16 mouse cellular contexts compared by ENCODE assay signal in the genomic region with DNA sequence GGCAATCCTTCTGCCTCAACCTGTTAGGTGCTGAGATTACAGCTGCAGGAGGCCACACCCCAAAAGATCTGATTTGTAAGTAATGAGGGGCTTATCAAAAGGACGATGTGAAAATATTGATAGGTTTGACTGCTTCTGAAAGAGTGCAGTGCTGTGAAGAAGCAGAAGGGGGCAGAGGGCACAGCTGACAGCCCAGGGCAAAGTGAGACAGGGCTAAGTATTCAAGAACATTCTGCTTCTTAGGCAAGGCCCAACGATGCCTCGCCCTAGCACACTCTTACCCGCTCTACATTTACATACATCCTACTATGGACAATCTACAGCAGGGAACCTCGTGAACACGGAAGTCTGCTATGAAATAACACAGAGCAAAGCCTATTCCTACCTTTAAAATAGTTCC. TPM values are rescaled to one million over a fixed set of nuclear protein-coding genes. Genes with fewer than 3 reads are reported as not detected.
DNase-seq lines count a peak whose midpoint lies in the region; TF ChIP-seq lines count a peak whose summit lies in the region.
"Had no signal": no experiment of that assay in that cellular context is flagged by ENCODE, and none has a peak within 500 bp of the region (broad histone marks: within the 10 kb centered on the region; RNA-seq: fewer than 3 reads in every experiment).

No protein-coding gene starts in this region.

- no peak for TF ChIP-seq POLR2A in embryonic fibroblast, embryonic 13.5 days (IDR thresholded peaks at IDR 0.05; ENCODE audit: low read depth, low read length)

- H3K27ac ChIP-seq in embryonic fibroblast, embryonic 13.5 days (ENCODE audit: insufficient read depth, low read length) = no peak overlapping the region
- H3K27ac ChIP-seq: hindbrain, embryonic 13.5 days had no signal

- DNase-seq in kidney, postnatal 25 days = peak; percentile 28 to 58
- DNase-seq in kidney, adult 11 months = no peak
- peak; percentile 9 for DNase-seq in 3T3-L1 (ENCODE audit: low read depth, low spot score)
- DNase-seq in MN1 (ENCODE audit: low spot score) = no peak
- no peak for DNase-seq in left cerebral cortex, adult 18-20 months (ENCODE audit: low spot score in 2 of 2)
- DNase-seq: left cerebral cortex, postnatal 4 days; right cerebral cortex, postnatal 4 days had no signal

- H3K27me3 ChIP-seq in C2C12 (ENCODE audit: control insufficient read depth, insufficient read depth, insufficient read length) = no peaks in the 10 kb centered on the region
- H3K27me3 ChIP-seq: heart, embryonic 12.5 days; hindbrain, embryonic 13.5 days had no signal

- peaks cover 26% of the 10 kb centered on the region for H3K36me3 ChIP-seq in C2C12 (ENCODE audit: control insufficient read depth, insufficient read depth)

- H3K79me3 ChIP-seq in C2C12 (ENCODE audit: low read depth) = peaks cover 1% of the 10 kb centered on the region

- no peak overlapping the region for H3ac ChIP-seq in C2C12 (ENCODE audit: control insufficient read depth, insufficient read length, low read depth)

- no peak overlapping the region for H3K4me3 ChIP-seq in C2C12 (ENCODE audit: insufficient read depth, poor library complexity, severe bottlenecking)
- H3K4me3 ChIP-seq in embryonic fibroblast, embryonic 13.5 days (ENCODE audit: insufficient read depth, low read length) = no peak overlapping the region
- H3K4me3 ChIP-seq: heart, embryonic 12.5 days; hindbrain, embryonic 13.5 days; myocyte had no signal

- TF ChIP-seq CTCF in C2C12 (IDR thresholded peaks at IDR 0.05; ENCODE audit: control insufficient read depth, insufficient read depth, insufficient read length) = peak; percentile 3
- peak; percentile 18; the same call in 1 of the 2 replicates for TF ChIP-seq CTCF in embryonic fibroblast, embryonic 13.5 days (IDR thresholded peaks at IDR 0.05; ENCODE audit: borderline replicate concordance, insufficient read depth, low read length)

- H3K79me2 ChIP-seq in C2C12 (ENCODE audit: control insufficient read depth, insufficient read depth) = no peaks in the 10 kb centered on the region

- H3K4me1 ChIP-seq in embryonic fibroblast, embryonic 13.5 days (ENCODE audit: control insufficient read depth, insufficient read depth, low read length) = no peaks in the 10 kb centered on the region
- H3K4me1 ChIP-seq: heart, embryonic 12.5 days had no signal

TF ChIP-seq in C2C12, 6 proteins besides CTCF, POLR2A, EP300 and RAD21:
- no peak for TF ChIP-seq MAX (IDR thresholded peaks at IDR 0.05)
- TF ChIP-seq MYOD1 (IDR thresholded peaks at IDR 0.05; ENCODE audit: control insufficient read depth, insufficient read length, low read depth) = no peak
- no peak for TF ChIP-seq FOSL1 (IDR thresholded peaks at IDR 0.05; ENCODE audit: insufficient read depth, low read length, poor library complexity, severe bottlenecking)
- TF ChIP-seq USF1 (IDR thresholded peaks at IDR 0.05; ENCODE audit: low read depth) = no peak
- no peak for TF ChIP-seq MYOG (IDR thresholded peaks at IDR 0.05; ENCODE audit: control insufficient read depth, extremely low read depth, insufficient read length)
- TF ChIP-seq CEBPB (IDR thresholded peaks at IDR 0.05; ENCODE audit: low read depth) = no peak

RNA-seq across cellular contexts. Expression of gene Gphb5, which starts 51.2 kb away (rescaled TPM):
- not detected for polyA plus RNA-seq in C2C12 (2012; fragmentation: generic; extraction: Trizol)
- not detected in 2 replicates for polyA plus RNA-seq in embryonic fibroblast, embryonic 13.5 days (2011; ENCODE audit: insufficient read length, low read depth, missing spikeins)
- not detected for total RNA-seq in left cerebral cortex, adult 18-20 months (2021)
- total RNA-seq: ES-E14; left cerebral cortex, postnatal 4 days; megakaryocyte progenitor cell, adult 5-6 weeks had no signal
- polyA plus RNA-seq: heart, embryonic 12.5 days; hindbrain, embryonic 13.5 days; myocyte; stomach, embryonic 16.5 days; urinary bladder, adult 2 months had no signal

Comparison
In these comparisons a context has a peak if more than half of its experiments do, and no peak if none do; other contexts are left out.
1. DNase-seq: peak in kidney, postnatal 25 days (2 of 2) and 3T3-L1 (single experiment); none in kidney, adult 11 months (single experiment), MN1 (single experiment) and left cerebral cortex, adult 18-20 months (0 of 2).